Mouse (Mus musculus) cortical plate, adult 2 months (tissue): ENCODE results near the gene Taf15.

Experiments used
- CTCF ChIP-seq: fragments of 200-500 bp; IDR thresholded peaks from 2 replicates; pipeline ENCODE4 v1.5.1; 2011; ENCODE audit warnings: mild to moderate bottlenecking, control low read depth, low read length; ENCODE audit not compliant: insufficient read depth; ENCODE audit errors: extremely low read depth
- POLR2A ChIP-seq: fragments of 200-500 bp; IDR thresholded peaks from 2 replicates; pipeline ENCODE4 v1.6.1; 2011; ENCODE audit warnings: mild to moderate bottlenecking, low read length, control low read depth; ENCODE audit not compliant: insufficient read depth; ENCODE audit errors: extremely low read depth

DNA sequence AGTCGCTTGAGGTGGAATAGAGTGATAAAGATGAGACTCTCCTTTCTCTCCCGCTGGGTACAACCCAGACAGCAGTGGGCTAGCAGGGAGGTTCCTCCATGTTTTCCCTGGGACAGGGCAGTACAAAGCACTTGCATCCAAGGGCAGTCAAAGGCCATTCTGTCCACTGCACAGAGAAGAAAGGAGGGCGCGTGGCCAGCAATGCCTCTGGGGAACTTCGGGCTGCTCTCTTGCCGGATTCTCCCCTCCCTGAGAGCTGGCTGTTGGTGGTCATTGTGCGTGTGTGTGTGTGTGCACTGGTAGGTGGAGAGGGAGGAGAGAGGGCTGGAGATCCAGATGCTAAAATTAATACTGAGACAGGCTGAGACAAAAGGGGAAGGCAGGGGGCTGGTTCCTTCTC, 31.7 kb upstream of the Taf15 start:
- TF ChIP-seq CTCF (no peak), POLR2A (no peak)
